Mouse (Mus musculus) megakaryocyte progenitor cell, adult 5-6 weeks (primary cell): ENCODE measurements around the gene Slitrk5. TPM values are rescaled to one million over a fixed set of nuclear protein-coding genes. Genes with fewer than 3 reads are reported as not detected.
"Not testable (repeated sequence)": the region's sequence is repeated elsewhere in the genome, so short reads cannot be mapped to it uniquely, and the experiment has no call there.

Source experiments
- ATAC-seq: replicated peaks from 2 replicates; pipeline ENCODE4 v1.8.0; 2016; ENCODE audit warnings: mild to moderate bottlenecking, moderate TSS enrichment, inconsistent platforms; ENCODE audit not compliant: poor library complexity
- total RNA-seq, 2 experiments: library from RNA; stranded (forward) in 1 of 2; stranded (reverse) in 1 of 2; fragments of 157-497, 149-512 nt in 1 of 2; fragments of 200-1000 nt in 1 of 2; gene quantifications; 2 replicates each; pipeline versions ENCODE4 v1.2.3 to v1.2.4; 2015 to 2017

Slitrk5 gene
- total RNA-seq (2015): not detected in 2 replicates
- total RNA-seq (2017): not detected in 2 replicates

GRCm38 (mm10) chr14:111674664-111675147, at the start of gene Slitrk5:
Slitrk5 (plus strand) TSS chr14:111675097.
- peak; percentile 94 for ATAC-seq

GRCm38 (mm10) chr14:111672942-111673341, 2.0 kb upstream of the Slitrk5 start:
- no peak for ATAC-seq

GRCm38 (mm10) chr14:111675211-111676165, 591 bp downstream of the Slitrk5 start:
- peak; percentile 41 for ATAC-seq

DNA sequence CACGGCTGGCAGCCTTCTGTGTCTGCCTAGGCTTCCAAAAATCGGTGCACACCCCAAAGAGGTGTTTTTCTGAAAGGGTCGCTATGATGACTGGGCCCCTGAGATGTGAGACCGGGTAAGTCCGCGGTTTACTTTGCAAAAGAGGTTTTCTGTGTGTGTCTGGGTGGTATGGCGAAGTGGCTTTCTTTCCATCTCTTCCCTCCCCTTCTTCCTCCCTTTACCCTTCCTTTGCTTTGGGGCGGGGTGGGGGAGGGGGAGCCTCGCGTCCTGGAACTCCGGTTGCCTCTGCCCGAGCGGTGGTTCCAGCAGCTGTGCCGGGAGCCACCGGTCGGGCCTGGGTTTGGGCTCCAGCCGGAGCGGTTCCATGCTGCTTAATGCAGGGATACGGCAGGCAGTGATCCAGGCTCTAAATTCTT, 1.3 kb downstream of the Slitrk5 start:
- ATAC-seq: no peak

GRCm38 (mm10) chr14:111676851-111677291, 2.0 kb downstream of the Slitrk5 start:
- no peak for ATAC-seq

DNA sequence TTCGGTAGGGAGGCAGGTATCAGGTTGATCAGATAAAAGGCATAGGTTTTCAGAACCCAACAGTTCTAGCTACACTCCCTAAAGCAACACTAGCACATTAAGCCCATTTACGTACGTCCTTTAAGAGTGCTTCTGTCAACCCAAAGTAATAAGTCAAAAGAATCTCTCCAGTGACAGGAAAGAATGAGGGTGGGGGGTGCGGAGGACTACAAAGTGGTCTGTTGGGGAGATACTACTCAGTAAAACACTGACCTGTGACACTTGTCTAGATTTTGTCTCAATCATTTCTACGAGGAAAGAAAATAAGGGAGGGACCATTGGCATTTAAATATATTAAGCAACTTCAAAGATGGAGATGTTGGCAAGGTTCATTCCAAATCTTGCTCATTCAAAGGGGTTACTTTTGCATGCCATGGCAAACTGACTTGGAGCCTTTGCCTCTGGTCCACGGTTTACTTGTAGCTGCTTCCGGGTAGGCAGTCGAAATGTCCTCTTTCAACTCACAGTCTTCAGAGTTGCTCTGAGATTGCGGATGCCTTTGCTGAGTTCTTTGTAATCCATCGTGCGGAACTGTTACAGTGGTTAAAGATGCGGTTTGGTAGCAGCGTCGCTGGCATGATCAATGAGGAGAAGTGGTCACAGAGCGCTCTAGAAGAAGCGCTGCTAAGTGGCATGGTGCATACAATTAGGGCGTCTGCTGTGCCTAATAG, 2.6 kb downstream of the Slitrk5 start:
- no peak for ATAC-seq

- no peak for ATAC-seq
These were observed 5.4 kb downstream of the Slitrk5 start for GRCm38 (mm10) chr14:111680271-111680670.

DNA sequence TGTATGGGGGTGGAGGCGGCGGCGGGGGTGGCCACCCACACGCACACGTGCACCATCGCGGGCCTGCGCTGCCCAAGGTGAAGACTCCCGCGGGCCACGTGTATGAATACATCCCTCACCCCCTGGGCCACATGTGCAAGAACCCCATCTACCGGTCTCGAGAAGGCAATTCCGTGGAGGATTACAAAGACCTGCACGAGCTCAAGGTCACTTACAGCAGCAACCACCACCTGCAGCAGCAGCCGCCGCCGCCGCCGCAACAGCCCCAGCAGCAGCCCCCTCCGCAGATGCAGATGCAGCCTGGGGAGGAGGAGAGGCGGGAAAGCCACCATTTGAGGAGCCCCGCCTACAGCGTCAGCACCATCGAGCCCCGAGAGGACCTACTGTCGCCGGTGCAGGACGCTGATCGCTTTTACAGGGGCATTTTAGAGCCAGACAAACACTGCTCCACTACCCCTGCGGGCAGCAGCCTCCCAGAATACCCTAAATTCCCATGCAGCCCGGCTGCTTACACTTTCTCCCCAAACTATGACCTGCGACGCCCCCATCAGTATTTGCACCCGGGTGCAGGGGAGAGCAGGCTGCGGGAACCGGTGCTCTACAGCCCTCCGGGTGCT, 6.3 kb downstream of the Slitrk5 start:
- ATAC-seq: peak; percentile 42

DNA sequence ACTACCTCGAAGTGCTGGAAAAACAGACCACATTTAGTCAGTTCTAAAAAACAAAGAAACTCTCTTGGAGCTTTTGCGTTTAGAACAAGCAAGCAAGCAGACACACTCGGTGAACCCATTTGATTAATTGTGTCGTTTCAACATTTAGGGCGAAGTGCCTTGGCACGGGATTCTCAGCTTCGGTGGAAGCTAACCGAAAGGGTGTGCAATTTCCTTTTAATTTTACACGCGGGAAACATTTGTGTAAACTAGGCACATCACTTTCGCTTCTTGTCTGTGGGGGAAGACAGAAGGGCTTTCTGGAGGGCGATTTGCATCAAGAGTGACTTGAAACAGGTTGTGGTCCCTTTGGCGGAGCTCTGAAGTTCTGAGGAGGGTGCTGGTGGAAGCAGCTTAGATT, 6.9 kb downstream of the Slitrk5 start:
- ATAC-seq: peak; percentile 21

- no peak for ATAC-seq
These were observed 8.6 kb downstream of the Slitrk5 start for GRCm38 (mm10) chr14:111683543-111683942.

GRCm38 (mm10) chr14:111690139-111690538, 15.2 kb downstream of the Slitrk5 start:
- not testable (repeated sequence) for ATAC-seq

- no peak for ATAC-seq
These were observed 54.9 kb downstream of the Slitrk5 start for GRCm38 (mm10) chr14:111729833-111730232.
